Mouse (Mus musculus) liver, adult 2 months (tissue): ENCODE measurements around the gene Rab11fip5.

ENCODE experiments used
- CTCF ChIP-seq: fragments of 200-500 bp; IDR thresholded peaks from 2 replicates; pipeline ENCODE4 v1.5.1; 2011; ENCODE audit warnings: low read depth, low read length, control low read depth
- POLR2A ChIP-seq: fragments of 200-500 bp; IDR thresholded peaks from 2 replicates; pipeline ENCODE4 v1.6.1; 2011; ENCODE audit warnings: low read length, control low read depth; ENCODE audit not compliant: insufficient read depth; ENCODE audit errors: extremely low read depth

DNA sequence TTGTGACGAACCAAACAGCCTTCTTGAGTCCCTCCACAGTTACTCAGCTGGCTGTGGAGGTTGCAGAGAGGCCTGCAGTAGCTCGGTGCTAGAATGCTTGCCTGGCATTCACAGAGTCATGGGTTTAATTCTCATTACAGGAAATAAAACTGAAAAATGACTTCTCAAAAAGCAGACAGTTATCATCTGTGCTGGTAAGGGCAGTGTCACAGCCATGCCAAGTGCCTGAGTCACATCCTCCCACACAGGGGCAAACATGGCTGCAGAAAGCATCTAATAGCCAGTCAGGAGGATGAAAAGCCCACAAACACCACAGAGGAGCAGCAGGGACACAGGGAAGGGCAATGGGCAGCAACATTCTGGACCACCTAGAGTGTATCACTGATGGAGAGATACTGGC lies 8.4 kb upstream of the Rab11fip5 start:
- TF ChIP-seq CTCF: no peak
- no peak for TF ChIP-seq POLR2A
